Mouse (Mus musculus) retina, embryonic 14.5 days (tissue): ENCODE measurements around the gene Slit3.

Source experiments
- DNase-seq: peaks from one replicate; pipeline ENCODE4 v3.0.0-alpha.2; 2015; ENCODE audit warnings: low spot score

The Slit3 gene

GRCm38 (mm10) chr11:35403516-35403915 lies 282.5 kb downstream of the Slit3 start:
- DNase-seq: no peak

GRCm38 (mm10) chr11:35406045-35406444 lies 285.0 kb downstream of the Slit3 start:
- DNase-seq: no peak

- no peak for DNase-seq
These were observed 285.5 kb downstream of the Slit3 start for GRCm38 (mm10) chr11:35406522-35406921.

- DNase-seq: peak; percentile 79
These were observed 286.5 kb downstream of the Slit3 start for GRCm38 (mm10) chr11:35407341-35408154.

- no peak for DNase-seq
These were observed 289.4 kb downstream of the Slit3 start for GRCm38 (mm10) chr11:35410431-35410830.

GRCm38 (mm10) chr11:35415768-35416401 lies 294.9 kb downstream of the Slit3 start:
- DNase-seq: no peak

GRCm38 (mm10) chr11:35416402-35417093 lies 295.5 kb downstream of the Slit3 start:
- no peak for DNase-seq

- no peak for DNase-seq
These were observed 297.0 kb downstream of the Slit3 start for GRCm38 (mm10) chr11:35417911-35418552.

GRCm38 (mm10) chr11:35419013-35419412 lies 298.0 kb downstream of the Slit3 start:
- no peak for DNase-seq

- no peak for DNase-seq
These were observed 300.7 kb downstream of the Slit3 start for GRCm38 (mm10) chr11:35421728-35422127.

GRCm38 (mm10) chr11:35428036-35428435 lies 307.0 kb downstream of the Slit3 start:
- no peak for DNase-seq

- DNase-seq: no peak
These were observed 310.1 kb downstream of the Slit3 start for GRCm38 (mm10) chr11:35431130-35431529.

GRCm38 (mm10) chr11:35437510-35437909 lies 316.5 kb downstream of the Slit3 start:
- no peak for DNase-seq

- no peak for DNase-seq
These were observed 319.2 kb downstream of the Slit3 start for GRCm38 (mm10) chr11:35440186-35440585.

- DNase-seq: no peak
These were observed 323.6 kb downstream of the Slit3 start for GRCm38 (mm10) chr11:35444489-35445100.

- no peak for DNase-seq
These were observed 326.9 kb downstream of the Slit3 start for GRCm38 (mm10) chr11:35447951-35448350.

- DNase-seq: no peak
These were observed 328.2 kb downstream of the Slit3 start for GRCm38 (mm10) chr11:35449199-35449598.

- DNase-seq: peak; percentile 84
These were observed 330.6 kb downstream of the Slit3 start for GRCm38 (mm10) chr11:35451636-35452035.

GRCm38 (mm10) chr11:35452413-35452812 lies 331.4 kb downstream of the Slit3 start:
- peak; percentile 77 for DNase-seq

GRCm38 (mm10) chr11:35454191-35454725 lies 333.2 kb downstream of the Slit3 start:
- peak; percentile 68 for DNase-seq

- peak; percentile 45 for DNase-seq
These were observed 333.8 kb downstream of the Slit3 start for GRCm38 (mm10) chr11:35454781-35455180.

- no peak for DNase-seq
These were observed 337.0 kb downstream of the Slit3 start for GRCm38 (mm10) chr11:35458068-35458467.
